Mouse (Mus musculus) erythroblast, adult 5-6 weeks (primary cell): ENCODE results near the gene Cacna2d3. TPM values are rescaled to one million over a fixed set of nuclear protein-coding genes. Genes with fewer than 3 reads are reported as not detected.

ENCODE experiments used
- ATAC-seq: replicated peaks from 2 replicates; pipeline ENCODE4 v1.8.0; 2016; ENCODE audit warnings: moderate number of reproducible peaks, mild to moderate bottlenecking, moderate TSS enrichment, inconsistent platforms; ENCODE audit not compliant: poor library complexity, low FRiP score, severe bottlenecking
- total RNA-seq, 2 experiments: library from RNA; stranded (forward) in 1 of 2; stranded (reverse) in 1 of 2; fragments of 150-400 nt in 1 of 2; fragments of 200-764, 138-1000 nt in 1 of 2; gene quantifications; 2 replicates each; pipeline versions ENCODE4 v1.2.3 to v1.2.4; 2015 to 2017; ENCODE audit warnings: low replicate concordance in 2 of 2

Cacna2d3 gene
- total RNA-seq, 2 experiments from 2014 or later = not detected

GRCm38 (mm10) chr14:29113852-29114450 lies 607.7 kb downstream of the Cacna2d3 start:
- no peak for ATAC-seq

DNA sequence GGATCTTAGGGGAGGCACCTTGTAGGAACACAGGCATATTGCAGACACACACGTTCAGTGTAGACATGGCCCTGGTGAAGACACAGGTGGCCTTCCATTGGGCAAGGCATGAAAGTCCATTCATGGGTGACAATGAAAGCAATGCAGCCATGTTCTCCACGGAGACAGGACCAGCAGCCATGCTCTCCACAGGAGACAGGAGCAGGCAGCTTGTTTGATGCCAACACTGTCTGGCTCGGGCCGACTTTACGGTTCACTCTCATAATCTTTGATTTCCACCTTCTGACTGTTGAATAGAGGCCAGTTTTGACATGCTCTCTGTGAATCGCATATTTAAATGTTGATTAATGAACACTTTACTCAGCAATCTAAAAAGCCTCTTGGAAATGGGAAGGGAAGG lies 610.0 kb downstream of the Cacna2d3 start:
- no peak for ATAC-seq

- ATAC-seq = no peak
Measured at GRCm38 (mm10) chr14:29110351-29111091, 611.1 kb downstream of the Cacna2d3 start.

DNA sequence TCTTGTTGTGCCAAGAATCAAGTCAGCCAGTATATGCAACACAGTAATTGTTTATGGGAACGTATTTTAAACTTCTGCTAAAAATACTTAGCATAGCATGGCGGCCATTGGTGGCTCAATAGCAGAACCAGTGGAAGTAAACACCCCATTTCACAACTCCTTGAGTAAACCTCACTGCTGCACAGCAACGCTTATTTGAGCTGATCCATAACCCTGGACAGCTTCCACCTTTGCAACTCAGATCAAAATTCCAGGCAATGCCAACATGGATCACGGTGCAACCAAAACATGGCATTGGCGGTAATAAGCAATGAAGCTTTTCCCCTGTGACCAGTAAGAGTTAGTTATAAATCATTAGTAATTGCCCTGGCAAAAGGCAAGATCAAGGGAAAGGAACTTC lies 614.2 kb downstream of the Cacna2d3 start:
- ATAC-seq = no peak

DNA sequence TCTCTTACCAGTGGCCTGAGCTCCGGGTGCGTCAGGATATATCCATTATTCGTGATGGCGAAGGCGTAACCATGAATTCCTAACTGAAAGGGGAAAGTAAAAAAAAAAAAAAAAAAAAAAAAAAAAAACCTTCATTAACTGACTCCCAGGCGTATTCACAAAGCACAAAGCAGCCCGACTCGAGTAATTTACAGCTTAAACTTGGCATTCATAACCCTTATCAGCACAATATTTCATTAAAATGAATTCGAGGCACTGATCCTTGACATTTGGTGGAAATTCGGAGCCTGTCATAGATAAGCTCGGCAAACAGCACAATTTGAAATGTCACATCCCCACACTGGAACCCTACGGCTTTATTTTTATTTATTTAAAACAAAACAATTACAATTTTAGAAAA lies 623.9 kb downstream of the Cacna2d3 start:
- no peak for ATAC-seq

- no peak for ATAC-seq
Measured at GRCm38 (mm10) chr14:29095431-29095830, 626.2 kb downstream of the Cacna2d3 start.

- no peak for ATAC-seq
Measured at GRCm38 (mm10) chr14:29090074-29090473, 631.6 kb downstream of the Cacna2d3 start.

DNA sequence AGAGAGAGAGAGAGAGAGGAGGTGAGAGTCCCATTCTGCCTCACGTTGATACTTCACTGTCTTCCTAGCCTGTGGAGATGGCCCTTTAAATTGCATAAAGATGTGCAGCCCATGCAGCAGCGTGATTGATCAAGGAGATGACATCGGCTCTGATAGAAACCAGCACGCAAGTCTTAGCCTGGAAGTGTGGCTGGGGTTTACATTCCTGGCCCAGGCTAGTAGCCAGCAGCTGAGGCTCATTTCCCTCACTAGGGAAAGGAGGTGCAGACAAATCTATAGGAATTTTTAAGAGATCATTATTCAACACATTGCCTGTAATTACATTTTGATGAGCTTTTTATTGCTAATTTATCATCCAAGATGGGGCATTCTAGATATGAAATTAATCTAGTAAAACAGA lies 635.1 kb downstream of the Cacna2d3 start:
- no peak for ATAC-seq

GRCm38 (mm10) chr14:29085493-29086159 lies 636.0 kb downstream of the Cacna2d3 start:
- ATAC-seq = no peak

DNA sequence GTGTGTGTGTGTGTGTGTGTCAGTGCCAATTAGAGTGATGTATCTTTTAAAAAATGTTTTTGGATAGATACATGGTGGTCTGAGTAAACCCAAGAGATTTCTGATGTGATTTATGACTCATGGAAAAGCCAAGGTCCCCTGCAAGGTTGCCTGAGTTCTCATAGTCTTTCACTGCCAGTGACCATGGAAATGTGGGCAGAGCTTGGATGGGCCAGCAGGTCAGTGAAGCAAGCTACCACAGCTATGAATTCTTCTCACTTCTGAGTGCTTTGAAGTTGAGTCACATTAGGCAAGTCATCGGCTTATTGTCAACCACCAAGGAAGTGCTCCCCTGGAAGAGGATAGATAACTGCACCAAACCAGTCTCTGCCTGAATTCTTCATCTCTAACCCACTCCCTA lies 639.5 kb downstream of the Cacna2d3 start:
- ATAC-seq = no peak

DNA sequence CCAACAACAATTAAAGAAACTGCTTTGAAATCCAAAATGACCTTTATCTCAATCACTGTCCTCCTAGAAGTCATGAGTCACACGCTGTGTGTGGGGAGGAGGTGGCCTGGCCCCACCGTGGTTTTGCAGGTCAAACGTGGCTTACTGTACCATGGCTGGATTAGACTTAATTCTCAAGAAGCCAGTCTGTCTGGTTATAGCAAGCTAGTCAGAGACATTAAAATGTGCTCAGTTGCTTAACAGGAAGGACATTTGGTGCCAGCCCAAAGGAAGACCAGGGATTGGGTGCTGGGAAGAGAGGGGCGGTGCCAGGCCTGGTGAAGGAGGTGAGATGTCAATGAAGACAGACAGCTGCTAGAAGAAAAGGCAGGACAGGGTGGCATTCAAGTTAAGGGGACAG lies 641.0 kb downstream of the Cacna2d3 start:
- no peak for ATAC-seq

GRCm38 (mm10) chr14:29080228-29080627 lies 641.4 kb downstream of the Cacna2d3 start:
- no peak for ATAC-seq

- no peak for ATAC-seq
Measured at GRCm38 (mm10) chr14:29077418-29077817, 644.2 kb downstream of the Cacna2d3 start.

DNA sequence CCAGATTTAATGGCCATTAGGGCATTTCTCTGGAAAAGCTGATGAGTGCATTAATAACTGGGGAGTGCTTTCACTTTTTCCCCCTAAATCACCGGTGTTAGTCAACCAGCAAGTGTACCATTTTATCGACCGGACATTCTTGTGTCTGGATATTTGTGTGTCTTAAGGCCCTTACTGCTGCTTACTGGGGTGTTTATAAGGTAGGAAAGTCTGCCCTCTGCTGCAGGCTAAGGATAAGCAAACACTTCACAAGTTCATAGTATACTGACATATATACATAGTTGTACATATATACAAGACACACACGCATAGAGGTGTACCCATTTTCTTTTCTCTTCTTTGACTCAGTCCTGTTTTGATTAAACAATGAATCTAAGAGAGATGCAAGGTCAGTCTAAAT lies 647.9 kb downstream of the Cacna2d3 start:
- no peak for ATAC-seq

GRCm38 (mm10) chr14:29062676-29063075 lies 659.0 kb downstream of the Cacna2d3 start:
- no peak for ATAC-seq

DNA sequence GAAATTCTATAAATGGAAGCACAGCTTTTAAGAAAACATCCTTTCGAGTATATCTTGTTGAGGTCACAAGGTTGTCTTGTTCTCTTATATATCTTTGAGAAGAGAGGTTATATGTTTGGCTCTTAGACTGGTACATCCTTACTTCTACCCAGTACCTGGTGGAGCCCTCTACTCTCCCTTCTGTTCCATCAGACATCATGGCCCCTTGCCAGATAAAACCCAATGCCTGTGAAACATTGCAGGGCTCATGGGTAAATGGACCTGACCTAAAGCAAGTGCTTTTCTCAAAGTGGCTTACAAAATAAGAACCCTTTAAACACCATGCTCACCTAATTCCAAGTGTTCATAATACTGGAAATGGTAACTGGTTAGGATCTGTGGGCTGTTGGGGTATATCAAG lies 660.2 kb downstream of the Cacna2d3 start:
- ATAC-seq = no peak

- ATAC-seq = no peak
Measured at GRCm38 (mm10) chr14:29060679-29061078, 661.0 kb downstream of the Cacna2d3 start.

GRCm38 (mm10) chr14:29051951-29052835 lies 669.5 kb downstream of the Cacna2d3 start:
- no peak for ATAC-seq

DNA sequence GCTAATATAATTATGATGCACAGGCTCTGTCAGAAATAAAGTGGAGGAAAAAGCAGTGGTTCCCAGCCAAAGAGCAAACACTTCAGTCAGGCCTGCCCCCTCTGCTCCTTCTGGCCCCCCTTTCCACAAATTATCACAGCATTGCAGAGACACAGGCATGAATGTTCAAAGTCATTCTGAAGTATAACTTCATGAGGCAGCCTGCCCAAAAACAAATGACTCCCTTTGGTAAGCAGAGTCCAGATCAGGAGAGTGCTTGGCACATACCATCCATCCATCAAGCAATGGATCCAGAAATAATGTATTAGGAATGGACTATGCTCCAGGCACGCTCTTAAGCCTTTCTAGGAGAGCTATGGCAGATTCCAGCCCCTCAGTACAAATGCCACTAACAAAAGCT lies 679.3 kb downstream of the Cacna2d3 start:
- ATAC-seq = no peak

DNA sequence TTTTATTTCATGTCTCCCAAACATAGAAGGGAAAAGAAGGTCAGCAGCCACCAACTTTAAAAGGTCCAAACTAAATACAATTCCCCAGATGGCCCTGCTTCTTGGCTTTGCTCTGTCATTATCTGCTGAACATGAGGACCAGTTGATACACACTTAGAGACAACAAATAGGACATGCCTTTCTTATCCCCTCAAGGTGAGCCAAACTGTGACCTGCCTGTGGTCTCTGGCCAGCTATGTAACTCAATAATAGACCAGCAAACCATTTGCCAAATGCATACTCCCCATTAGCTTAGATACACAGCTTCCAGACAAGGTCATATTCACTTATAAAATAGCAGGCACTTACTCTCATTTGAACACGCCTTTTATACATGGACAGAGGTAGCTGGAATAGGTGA lies 680.2 kb downstream of the Cacna2d3 start:
- ATAC-seq = no peak
